Mouse (Mus musculus) limb, embryonic 14.5 days (tissue): ENCODE data around the gene Rpa2. TPM values are rescaled to one million over a fixed set of nuclear protein-coding genes. Genes with fewer than 3 reads are reported as not detected.

Experiments used
- ATAC-seq: fragments of 200-750 bp; cut with Nextera tagmentation; 2 replicates; pipeline ENCODE4 v1.8.0; 2017; ENCODE audit warnings: low read depth, moderate number of reproducible peaks, moderate TSS enrichment; ENCODE audit not compliant: low FRiP score
- DNase-seq: peaks from one replicate; pipeline ENCODE4 v3.0.0-alpha.2; 2015; ENCODE audit warnings: low spot score
- H3K27ac ChIP-seq: fragments of 300-500 bp; sonication (generic); replicated peaks from 2 replicates; pipeline ENCODE4 v1.5.1; 2014; ENCODE audit warnings: low read depth, mild to moderate bottlenecking, low read length, moderate library complexity, mixed read lengths
- H3K27me3 ChIP-seq: fragments of 300-500 bp; sonication (generic); 2 replicates; pipeline ENCODE4 v1.6.1; 2014; ENCODE audit warnings: low read length, mixed read lengths; ENCODE audit not compliant: control insufficient read depth, insufficient read depth
- H3K36me3 ChIP-seq: fragments of 300-500 bp; sonication (generic); 2 replicates; pipeline ENCODE4 v1.6.1; 2014; ENCODE audit warnings: mild to moderate bottlenecking, low read length, moderate library complexity, mixed read lengths; ENCODE audit not compliant: control insufficient read depth, insufficient read depth
- H3K4me1 ChIP-seq: fragments of 300-500 bp; sonication (generic); 2 replicates; pipeline ENCODE4 v1.6.1; 2014; ENCODE audit warnings: antibody characterized with exemption, low read length, mixed read lengths; ENCODE audit not compliant: control insufficient read depth, insufficient read depth
- H3K4me2 ChIP-seq: fragments of 300-500 bp; sonication (generic); replicated peaks from 2 replicates; pipeline ENCODE4 v1.6.1; 2014; ENCODE audit warnings: low read depth, mild to moderate bottlenecking, low read length, moderate library complexity; ENCODE audit not compliant: severe bottlenecking
- H3K4me3 ChIP-seq: fragments of 300-500 bp; sonication (generic); replicated peaks from 2 replicates; pipeline ENCODE4 v1.5.1; 2014; ENCODE audit warnings: low read length
- H3K9ac ChIP-seq: fragments of 300-500 bp; sonication (generic); 2 replicates; pipeline ENCODE4 v1.6.1; 2014; ENCODE audit warnings: mild to moderate bottlenecking, low read depth, low read length, moderate library complexity; ENCODE audit not compliant: severe bottlenecking
- H3K9me3 ChIP-seq: fragments of 300-500 bp; sonication (generic); 2 replicates; pipeline ENCODE4 v1.6.1; 2016; ENCODE audit warnings: low read length; ENCODE audit not compliant: control insufficient read depth
- POLR2A ChIP-seq: fragments of 200-500 bp; IDR thresholded peaks from 2 replicates; pipeline ENCODE4 v1.8.0; 2012; ENCODE audit warnings: inconsistent platforms, mild to moderate bottlenecking, moderate library complexity, borderline replicate concordance; ENCODE audit not compliant: insufficient read depth, insufficient read length; ENCODE audit errors: extremely low read depth
- WGBS: fragments of 180-500 bp; shearing (Covaris S2); extraction: QIAGEN DNeasy Blood & Tissue Kit; methylation state at CpG from one replicate; pipeline ENCODE4 v1.1.7; 2014; 5-methylcytosine and 5-hydroxymethylcytosine counted together
- polyA plus RNA-seq, 2 experiments: library from polyadenylated mRNA; depleted of rRNA in 1 of 2; stranded (reverse) in 1 of 2; unstranded in 1 of 2; fragments of >200 nt; fragmentation: Nextera tagmentation in 1 of 2; extraction: Ambion mirVana in 1 of 2; gene quantifications; 2 replicates each; pipeline versions ENCODE4 v1.2.1 to v1.2.3; 2012 to 2014

The Rpa2 gene
- polyA plus RNA-seq, 2 experiments = 76.4 to 104 TPM

DNA sequence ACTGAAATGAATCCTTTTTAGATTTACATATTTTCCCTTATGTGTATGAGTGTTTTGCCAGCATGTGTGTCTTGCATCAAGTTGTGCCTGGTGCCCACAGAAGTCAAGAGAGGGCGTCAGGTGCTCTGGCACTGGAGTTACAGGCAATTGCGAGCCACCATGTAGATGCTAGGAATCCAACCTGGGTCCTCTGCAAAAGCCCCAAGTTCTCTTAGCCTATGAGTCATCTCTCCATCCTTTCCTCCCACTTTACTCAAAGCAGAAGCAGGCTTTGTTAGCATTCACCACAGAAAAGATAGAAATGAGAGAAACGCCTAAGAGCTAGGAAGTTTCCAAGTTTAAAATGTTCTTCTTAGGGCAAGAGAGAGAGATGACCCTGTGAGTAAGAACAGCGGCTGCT is 31.7 kb downstream of the Rpa2 start:
- TF ChIP-seq POLR2A = no peak
- Histone ChIP-seq H3K9ac (no peak overlapping the region), H3K4me3 (no peak overlapping the region), H3K27ac (no peak overlapping the region), H3K4me2 (no peak overlapping the region), H3K9me3 (no peaks in the 10 kb centered on the region), H3K27me3 (peaks cover 12% of the 10 kb centered on the region), H3K36me3 (no peaks in the 10 kb centered on the region), H3K4me1 (no peaks in the 10 kb centered on the region)
- ATAC-seq (no peak), DNase-seq (no peak)
- 93% methylated on average over 4 of the region's 4 CpGs for WGBS

DNA sequence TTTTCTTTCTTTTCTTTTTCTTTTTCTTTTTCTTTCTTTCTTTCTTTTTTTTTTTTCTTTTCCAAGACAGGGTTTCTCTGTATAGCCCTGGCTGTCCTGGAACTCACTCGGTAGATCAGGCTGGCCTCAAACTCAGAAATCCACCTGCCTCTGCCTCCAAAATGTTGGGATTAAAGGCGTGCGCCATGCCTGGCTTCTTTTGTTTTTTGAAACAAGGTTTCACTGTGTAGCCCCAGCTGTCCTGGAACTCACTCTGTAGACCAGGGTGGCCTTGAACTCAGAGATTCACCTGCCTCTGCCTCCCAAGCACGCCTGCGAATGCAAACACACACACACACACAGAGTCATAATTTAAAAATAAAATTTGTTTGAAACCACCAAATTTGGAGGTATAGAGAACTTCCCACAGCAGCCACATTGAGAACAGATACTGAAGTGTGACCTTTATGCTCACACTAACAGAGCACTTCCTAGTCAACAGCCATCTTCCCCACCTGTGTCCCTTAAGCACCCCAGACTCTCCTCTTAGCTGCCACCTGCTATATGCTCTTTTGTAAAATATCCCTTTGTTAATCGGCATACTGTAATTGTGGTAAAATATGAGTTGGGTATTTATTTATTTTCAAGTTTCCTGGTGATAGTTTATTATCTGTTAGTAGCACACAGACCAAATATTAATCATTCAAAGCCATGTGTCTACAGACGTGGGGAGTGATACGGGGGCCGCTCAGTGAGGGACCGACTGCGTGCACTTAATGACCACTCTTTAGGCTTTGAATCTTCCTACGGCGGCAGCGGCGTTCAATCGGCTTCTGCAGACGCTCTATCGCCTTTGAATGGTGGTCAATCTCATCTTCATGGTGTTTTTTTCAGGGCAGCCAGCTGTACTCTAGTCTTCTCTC is 33.3 kb downstream of the Rpa2 start:
- no peak for DNase-seq
- no peak overlapping the region for H3K4me2 ChIP-seq
- H3K4me3 ChIP-seq = no peak overlapping the region
- TF ChIP-seq POLR2A = no peak
- 88% methylated on average over 18 of the region's 18 CpGs for WGBS
- H3K36me3 ChIP-seq = no peaks in the 10 kb centered on the region
- H3K9me3 ChIP-seq = no peaks in the 10 kb centered on the region
- ATAC-seq = no peak
- no peak overlapping the region for H3K9ac ChIP-seq
- H3K27me3 ChIP-seq = no peaks in the 10 kb centered on the region
- H3K27ac ChIP-seq = no peak overlapping the region
- no peaks in the 10 kb centered on the region for H3K4me1 ChIP-seq

- H3K9ac ChIP-seq = no peak overlapping the region
- no peak for TF ChIP-seq POLR2A
- 69% methylated on average over 15 of the region's 16 CpGs for WGBS
- DNase-seq (no peak), ATAC-seq (no peak)
- H3K36me3 ChIP-seq = no peaks in the 10 kb centered on the region
- H3K4me2 ChIP-seq = no peak overlapping the region
- H3K4me1 ChIP-seq = no peaks in the 10 kb centered on the region
- H3K4me3 ChIP-seq = no peak overlapping the region
- no peak overlapping the region for H3K27ac ChIP-seq
- no peaks in the 10 kb centered on the region for H3K9me3 ChIP-seq
- H3K27me3 ChIP-seq = no peaks in the 10 kb centered on the region
Observed at GRCm38 (mm10) chr4:132802171-132802637, 34.1 kb downstream of the Rpa2 start.

DNA sequence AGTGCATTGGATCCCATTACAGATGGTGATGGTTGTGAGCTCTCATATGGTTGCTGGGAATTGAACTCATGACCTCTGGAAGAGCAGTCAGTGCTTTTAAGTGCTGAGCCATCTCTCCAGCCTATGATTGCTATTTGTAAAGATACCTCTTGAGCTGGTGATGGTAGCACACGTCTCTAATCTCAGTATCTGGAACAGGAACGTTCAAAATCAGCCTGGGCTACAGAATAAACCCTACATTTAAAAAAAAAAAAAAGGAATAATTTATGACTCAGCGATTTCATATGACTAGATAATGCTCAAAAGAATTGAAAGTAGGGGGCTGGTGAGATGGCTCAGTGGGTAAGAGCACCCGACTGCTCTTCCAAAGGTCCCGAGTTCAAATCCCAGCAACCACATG is 35.1 kb downstream of the Rpa2 start:
- Histone ChIP-seq H3K4me2 (no peak overlapping the region), H3K9me3 (no peaks in the 10 kb centered on the region), H3K4me3 (no peak overlapping the region), H3K27me3 (no peaks in the 10 kb centered on the region), H3K4me1 (no peaks in the 10 kb centered on the region), H3K36me3 (no peaks in the 10 kb centered on the region), H3K9ac (no peak overlapping the region), H3K27ac (no peak overlapping the region)
- no peak for DNase-seq
- no peak for TF ChIP-seq POLR2A
- 88% methylated on average over 5 of the region's 5 CpGs for WGBS
- no peak for ATAC-seq

DNA sequence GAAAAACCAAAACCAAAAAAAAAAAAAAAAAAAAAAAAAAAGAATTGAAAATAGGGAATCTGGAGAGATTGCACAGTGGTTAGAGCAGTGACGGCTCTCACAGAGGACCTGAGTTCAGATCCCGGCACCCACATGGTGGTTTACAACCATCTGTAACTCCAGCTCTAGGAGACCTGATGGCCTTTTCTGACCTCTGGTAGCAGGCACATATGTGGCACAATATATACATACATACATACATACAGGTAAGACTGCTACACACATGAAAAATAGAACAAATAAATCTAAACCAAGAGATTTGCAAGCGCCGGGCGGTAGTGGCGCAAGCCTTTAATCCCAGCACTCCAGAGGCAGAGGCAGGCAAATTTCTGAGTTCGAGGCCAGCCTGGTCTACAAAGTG is 35.7 kb downstream of the Rpa2 start:
- Histone ChIP-seq H3K4me3 (no peak overlapping the region), H3K36me3 (no peaks in the 10 kb centered on the region), H3K4me2 (no peak overlapping the region), H3K9me3 (no peaks in the 10 kb centered on the region), H3K9ac (no peak overlapping the region), H3K27me3 (no peaks in the 10 kb centered on the region), H3K4me1 (no peaks in the 10 kb centered on the region), H3K27ac (no peak overlapping the region)
- 95% methylated on average over 7 of the region's 7 CpGs for WGBS
- TF ChIP-seq POLR2A = no peak
- no peak for ATAC-seq
- no peak for DNase-seq
